Mouse (Mus musculus) forebrain, embryonic 14.5 days (tissue): ENCODE measurements around the gene Rcan1. TPM values are rescaled to one million over a fixed set of nuclear protein-coding genes. Genes with fewer than 3 reads are reported as not detected.

ENCODE experiments used
- ATAC-seq: fragments of 200-750 bp; cut with Nextera tagmentation; 2 replicates; pipeline ENCODE4 v1.8.0; 2017; ENCODE audit warnings: mild to moderate bottlenecking, moderate library complexity
- DNase-seq: peaks from one replicate; pipeline ENCODE4 v3.0.0-alpha.2; 2015; ENCODE audit warnings: low spot score
- H3K27ac ChIP-seq: fragments of 300-500 bp; sonication (generic); 2 replicates; pipeline ENCODE4 v1.5.1; 2014; ENCODE audit warnings: low read depth, mild to moderate bottlenecking, control low read depth, low read length, moderate library complexity
- H3K27me3 ChIP-seq: fragments of 300-500 bp; sonication (generic); replicated peaks from 2 replicates; pipeline ENCODE4 v1.6.1; 2014; ENCODE audit warnings: low read length, control low read depth, mixed read lengths; ENCODE audit not compliant: control insufficient read depth, insufficient read depth
- H3K36me3 ChIP-seq: fragments of 300-500 bp; sonication (generic); 2 replicates; pipeline ENCODE4 v1.6.1; 2014; ENCODE audit warnings: low read length, control low read depth; ENCODE audit not compliant: control insufficient read depth, insufficient read depth
- H3K4me1 ChIP-seq: fragments of 300-500 bp; sonication (generic); 2 replicates; pipeline ENCODE4 v1.6.1; 2014; ENCODE audit warnings: antibody characterized with exemption, low read length, control low read depth; ENCODE audit not compliant: control insufficient read depth, insufficient read depth
- H3K4me2 ChIP-seq: fragments of 300-500 bp; sonication (generic); 2 replicates; pipeline ENCODE4 v1.6.1; 2014; ENCODE audit warnings: mild to moderate bottlenecking, control low read depth, low read length
- H3K4me3 ChIP-seq: fragments of 300-500 bp; sonication (generic); 2 replicates; pipeline ENCODE4 v1.5.1; 2014; ENCODE audit warnings: low read depth, low read length, control low read depth
- H3K9ac ChIP-seq: fragments of 300-500 bp; sonication (generic); 2 replicates; pipeline ENCODE4 v1.6.1; 2014; ENCODE audit warnings: mild to moderate bottlenecking, low read length, control low read depth, moderate library complexity
- H3K9me3 ChIP-seq: fragments of 300-500 bp; sonication (generic); replicated peaks from 2 replicates; pipeline ENCODE4 v1.6.1; 2016; ENCODE audit warnings: low read length, control low read depth, mixed read lengths; ENCODE audit not compliant: control insufficient read depth
- WGBS: fragments of 180-500 bp; shearing (Covaris S2); extraction: QIAGEN DNeasy Blood & Tissue Kit; methylation state at CpG from one replicate; pipeline ENCODE4 v1.1.7; 2014; 5-methylcytosine and 5-hydroxymethylcytosine counted together
- polyA plus RNA-seq: library from polyadenylated mRNA; unstranded; fragments of >200 nt; fragmentation: Nextera tagmentation; extraction: Ambion mirVana; gene quantifications from 2 replicates; pipeline ENCODE4 v1.2.1, GENCODE M21; 2014

Rcan1 gene
- polyA plus RNA-seq, 1 experiment from 2014 or later = 46.3 TPM

GRCm38 (mm10) chr16:92503105-92503504 is 32.4 kb upstream of the Rcan1 start:
- DNase-seq = no peak
- WGBS = 80% methylated on average over 5 of the region's 5 CpGs

GRCm38 (mm10) chr16:92500534-92500933 is 29.9 kb upstream of the Rcan1 start:
- Histone ChIP-seq H3K27ac (no peak overlapping the region), H3K4me3 (no peak overlapping the region), H3K4me1 (no peaks in the 10 kb centered on the region), H3K9me3 (no peaks in the 10 kb centered on the region), H3K9ac (no peak overlapping the region), H3K4me2 (no peak overlapping the region), H3K27me3 (peaks cover 46% of the 10 kb centered on the region), H3K36me3 (no peaks in the 10 kb centered on the region)
- no peak for DNase-seq
- WGBS = 78% methylated on average over 8 of the region's 8 CpGs
- ATAC-seq = no peak

More at GRCm38 (mm10) chr16:92503105-92503504, 32.4 kb upstream of the Rcan1 start:
- H3K9ac ChIP-seq = no peak overlapping the region
- no peak overlapping the region for H3K4me2 ChIP-seq
- no peak overlapping the region for H3K27ac ChIP-seq
- no peak for ATAC-seq
- no peak overlapping the region for H3K4me3 ChIP-seq
- no peaks in the 10 kb centered on the region for H3K4me1 ChIP-seq
- H3K9me3 ChIP-seq = no peaks in the 10 kb centered on the region
- peaks cover 32% of the 10 kb centered on the region for H3K27me3 ChIP-seq
- H3K36me3 ChIP-seq = no peaks in the 10 kb centered on the region

GRCm38 (mm10) chr16:92499324-92499723 is 28.7 kb upstream of the Rcan1 start:
- Histone ChIP-seq H3K27me3 (peaks cover 46% of the 10 kb centered on the region), H3K4me2 (peak overlapping the region; percentile 77), H3K4me3 (peak overlapping the region; percentile 36), H3K9me3 (no peaks in the 10 kb centered on the region), H3K27ac (0 out of 2 replicates have a peak overlapping the region, but pooled peaks have one; percentile 9), H3K36me3 (no peaks in the 10 kb centered on the region), H3K9ac (no peak overlapping the region), H3K4me1 (no peaks in the 10 kb centered on the region)
- WGBS = 19% methylated on average over 15 of the region's 15 CpGs
- no peak for ATAC-seq
- no peak for DNase-seq

- Histone ChIP-seq H3K4me1 (no peaks in the 10 kb centered on the region), H3K9me3 (no peaks in the 10 kb centered on the region), H3K36me3 (no peaks in the 10 kb centered on the region), H3K4me2 (peak overlapping the region; percentile 77), H3K4me3 (peak overlapping the region; percentile 36), H3K27me3 (peaks cover 46% of the 10 kb centered on the region), H3K27ac (peak overlapping the region; percentile 9; the same call in 1 of the 2 replicates), H3K9ac (peak overlapping the region; percentile 59)
- DNase-seq (no peak), ATAC-seq (no peak)
- WGBS = under 1% methylated on average over 34 of the region's 34 CpGs
These were observed 27.9 kb upstream of the Rcan1 start for GRCm38 (mm10) chr16:92498589-92498981.

GRCm38 (mm10) chr16:92497851-92498588 is 27.4 kb upstream of the Rcan1 start:
- H3K9me3 ChIP-seq = no peaks in the 10 kb centered on the region
- H3K27me3 ChIP-seq = peaks cover 46% of the 10 kb centered on the region
- ATAC-seq (no peak), DNase-seq (peak; percentile 48)
- WGBS = 7% methylated on average over 26 of the region's 26 CpGs
- peak overlapping the region; percentile 36 for H3K4me3 ChIP-seq
- peak overlapping the region; percentile 59 for H3K9ac ChIP-seq
- H3K4me2 ChIP-seq = peak overlapping the region; percentile 77
- H3K4me1 ChIP-seq = no peaks in the 10 kb centered on the region
- H3K36me3 ChIP-seq = no peaks in the 10 kb centered on the region
- H3K27ac ChIP-seq = no peak overlapping the region; the same call in 1 of the 2 replicates

- H3K4me1 ChIP-seq = no peaks in the 10 kb centered on the region
- H3K4me2 ChIP-seq = no peak overlapping the region
- H3K27me3 ChIP-seq = no peaks in the 10 kb centered on the region
- no peaks in the 10 kb centered on the region for H3K36me3 ChIP-seq
- WGBS = 82% methylated on average over 9 of the region's 9 CpGs
- DNase-seq (no peak), ATAC-seq (no peak)
- H3K9me3 ChIP-seq = no peaks in the 10 kb centered on the region
- H3K4me3 ChIP-seq = no peak overlapping the region
- no peak overlapping the region for H3K9ac ChIP-seq
- H3K27ac ChIP-seq = no peak overlapping the region
These were observed 18.7 kb upstream of the Rcan1 start for GRCm38 (mm10) chr16:92489356-92489755.

- Histone ChIP-seq H3K4me3 (no peak overlapping the region), H3K27ac (no peak overlapping the region), H3K4me1 (no peaks in the 10 kb centered on the region), H3K4me2 (no peak overlapping the region), H3K9me3 (no peaks in the 10 kb centered on the region), H3K27me3 (no peaks in the 10 kb centered on the region), H3K9ac (no peak overlapping the region), H3K36me3 (no peaks in the 10 kb centered on the region)
- 77% methylated on average over 5 of the region's 5 CpGs for WGBS
- ATAC-seq = no peak
- DNase-seq = no peak
These were observed 17.8 kb upstream of the Rcan1 start for GRCm38 (mm10) chr16:92488456-92488855.

- H3K4me1 ChIP-seq = no peaks in the 10 kb centered on the region
- H3K9ac ChIP-seq = no peak overlapping the region
- 60% methylated on average over 4 of the region's 4 CpGs for WGBS
- H3K27me3 ChIP-seq = no peaks in the 10 kb centered on the region
- DNase-seq = peak; percentile 45
- no peak overlapping the region for H3K4me2 ChIP-seq
- H3K27ac ChIP-seq = no peak overlapping the region
- H3K4me3 ChIP-seq = no peak overlapping the region
- no peaks in the 10 kb centered on the region for H3K36me3 ChIP-seq
- no peak for ATAC-seq
- H3K9me3 ChIP-seq = no peaks in the 10 kb centered on the region
These were observed 16.8 kb upstream of the Rcan1 start for GRCm38 (mm10) chr16:92487489-92487888.

GRCm38 (mm10) chr16:92487086-92487485 is 16.4 kb upstream of the Rcan1 start:
- DNase-seq (no peak), ATAC-seq (no peak)
- H3K9me3 ChIP-seq = no peaks in the 10 kb centered on the region
- no peak overlapping the region for H3K4me2 ChIP-seq
- H3K4me3 ChIP-seq = no peak overlapping the region
- no peaks in the 10 kb centered on the region for H3K27me3 ChIP-seq
- no peaks in the 10 kb centered on the region for H3K4me1 ChIP-seq
- 90% methylated on average over 6 of the region's 6 CpGs for WGBS
- no peaks in the 10 kb centered on the region for H3K36me3 ChIP-seq
- H3K27ac ChIP-seq = no peak overlapping the region
- no peak overlapping the region for H3K9ac ChIP-seq
